Mouse (Mus musculus): ENCODE results near the gene Myo16. TPM values are rescaled to one million over a fixed set of nuclear protein-coding genes. Genes with fewer than 3 reads are reported as not detected.

Myo16 gene
- polyA plus RNA-seq, 1 experiment, result not detected

- Histone ChIP-seq H3K27ac (replicated peaks; ENCODE audit: low read depth, low read length) (no peak overlapping the region), H3K4me3 (ENCODE audit: insufficient read depth, low read depth, low read length) (no peak overlapping the region), H3K4me1 (ENCODE audit: control insufficient read depth, insufficient read depth, insufficient read length, low read length) (no peaks in the 10 kb centered on the region)
Measured at GRCm38 (mm10) chr8:10482064-10482463, 328.4 kb downstream of the Myo16 start.

- H3K27ac ChIP-seq (replicated peaks; ENCODE audit: low read depth, low read length), result no peak overlapping the region
- H3K4me3 ChIP-seq (ENCODE audit: insufficient read depth, low read depth, low read length), result no peak overlapping the region
Measured at GRCm38 (mm10) chr8:10482880-10483279, 329.2 kb downstream of the Myo16 start.

GRCm38 (mm10) chr8:10483841-10484240 lies 330.1 kb downstream of the Myo16 start:
- H3K4me3 ChIP-seq (ENCODE audit: insufficient read depth, low read depth, low read length), result no peak overlapping the region
- no peaks in the 10 kb centered on the region for H3K4me1 ChIP-seq (ENCODE audit: control insufficient read depth, insufficient read depth, insufficient read length, low read length)
- H3K27ac ChIP-seq (replicated peaks; ENCODE audit: low read depth, low read length), result no peak overlapping the region

More at GRCm38 (mm10) chr8:10482880-10483279, 329.2 kb downstream of the Myo16 start:
- H3K4me1 ChIP-seq (ENCODE audit: control insufficient read depth, insufficient read depth, insufficient read length, low read length), result no peaks in the 10 kb centered on the region

- Histone ChIP-seq H3K4me1 (ENCODE audit: control insufficient read depth, insufficient read depth, insufficient read length, low read length) (no peaks in the 10 kb centered on the region), H3K4me3 (ENCODE audit: insufficient read depth, low read depth, low read length) (no peak overlapping the region), H3K27ac (replicated peaks; ENCODE audit: low read depth, low read length) (no peak overlapping the region)
Measured at GRCm38 (mm10) chr8:10489738-10490419, 336.2 kb downstream of the Myo16 start.

GRCm38 (mm10) chr8:10490420-10490784 lies 336.7 kb downstream of the Myo16 start:
- Histone ChIP-seq H3K27ac (replicated peaks; ENCODE audit: low read depth, low read length) (no peak overlapping the region), H3K4me3 (ENCODE audit: insufficient read depth, low read depth, low read length) (no peak overlapping the region), H3K4me1 (ENCODE audit: control insufficient read depth, insufficient read depth, insufficient read length, low read length) (no peaks in the 10 kb centered on the region)

- Histone ChIP-seq H3K27ac (replicated peaks; ENCODE audit: low read depth, low read length) (no peak overlapping the region), H3K4me1 (ENCODE audit: control insufficient read depth, insufficient read depth, insufficient read length, low read length) (no peaks in the 10 kb centered on the region), H3K4me3 (ENCODE audit: insufficient read depth, low read depth, low read length) (no peak overlapping the region)
Measured at GRCm38 (mm10) chr8:10490874-10491273, 337.2 kb downstream of the Myo16 start.

GRCm38 (mm10) chr8:10499846-10500245 lies 346.1 kb downstream of the Myo16 start:
- H3K4me1 ChIP-seq (ENCODE audit: control insufficient read depth, insufficient read depth, insufficient read length, low read length), result no peaks in the 10 kb centered on the region
- no peak overlapping the region for H3K27ac ChIP-seq (replicated peaks; ENCODE audit: low read depth, low read length)
- H3K4me3 ChIP-seq (ENCODE audit: insufficient read depth, low read depth, low read length), result no peak overlapping the region

GRCm38 (mm10) chr8:10500465-10500864 lies 346.8 kb downstream of the Myo16 start:
- Histone ChIP-seq H3K4me1 (ENCODE audit: control insufficient read depth, insufficient read depth, insufficient read length, low read length) (no peaks in the 10 kb centered on the region), H3K27ac (replicated peaks; ENCODE audit: low read depth, low read length) (no peak overlapping the region), H3K4me3 (ENCODE audit: insufficient read depth, low read depth, low read length) (no peak overlapping the region)

- Histone ChIP-seq H3K4me3 (ENCODE audit: insufficient read depth, low read depth, low read length) (no peak overlapping the region), H3K27ac (replicated peaks; ENCODE audit: low read depth, low read length) (no peak overlapping the region), H3K4me1 (ENCODE audit: control insufficient read depth, insufficient read depth, insufficient read length, low read length) (no peaks in the 10 kb centered on the region)
Measured at GRCm38 (mm10) chr8:10501750-10502149, 348.0 kb downstream of the Myo16 start.

- H3K4me3 ChIP-seq (ENCODE audit: insufficient read depth, low read depth, low read length), result no peak overlapping the region
- H3K4me1 ChIP-seq (ENCODE audit: control insufficient read depth, insufficient read depth, insufficient read length, low read length), result no peaks in the 10 kb centered on the region
- H3K27ac ChIP-seq (replicated peaks; ENCODE audit: low read depth, low read length), result no peak overlapping the region
Measured at GRCm38 (mm10) chr8:10512105-10512504, 358.4 kb downstream of the Myo16 start.

- no peaks in the 10 kb centered on the region for H3K4me1 ChIP-seq (ENCODE audit: control insufficient read depth, insufficient read depth, insufficient read length, low read length)
- H3K27ac ChIP-seq (replicated peaks; ENCODE audit: low read depth, low read length), result no peak overlapping the region
- H3K4me3 ChIP-seq (ENCODE audit: insufficient read depth, low read depth, low read length), result no peak overlapping the region
Measured at GRCm38 (mm10) chr8:10517381-10517780, 363.7 kb downstream of the Myo16 start.

GRCm38 (mm10) chr8:10519276-10519675 lies 365.6 kb downstream of the Myo16 start:
- Histone ChIP-seq H3K4me3 (ENCODE audit: insufficient read depth, low read depth, low read length) (no peak overlapping the region), H3K27ac (replicated peaks; ENCODE audit: low read depth, low read length) (no peak overlapping the region), H3K4me1 (ENCODE audit: control insufficient read depth, insufficient read depth, insufficient read length, low read length) (no peaks in the 10 kb centered on the region)

- H3K4me3 ChIP-seq (ENCODE audit: insufficient read depth, low read depth, low read length), result no peak overlapping the region
- no peak overlapping the region for H3K27ac ChIP-seq (replicated peaks; ENCODE audit: low read depth, low read length)
- no peaks in the 10 kb centered on the region for H3K4me1 ChIP-seq (ENCODE audit: control insufficient read depth, insufficient read depth, insufficient read length, low read length)
Measured at GRCm38 (mm10) chr8:10521463-10521862, 367.8 kb downstream of the Myo16 start.

- no peak overlapping the region for H3K27ac ChIP-seq (replicated peaks; ENCODE audit: low read depth, low read length)
- no peak overlapping the region for H3K4me3 ChIP-seq (ENCODE audit: insufficient read depth, low read depth, low read length)
- no peaks in the 10 kb centered on the region for H3K4me1 ChIP-seq (ENCODE audit: control insufficient read depth, insufficient read depth, insufficient read length, low read length)
Measured at GRCm38 (mm10) chr8:10525686-10526085, 372.0 kb downstream of the Myo16 start.

- no peak overlapping the region for H3K27ac ChIP-seq (replicated peaks; ENCODE audit: low read depth, low read length)
- H3K4me3 ChIP-seq (ENCODE audit: insufficient read depth, low read depth, low read length), result no peak overlapping the region
- no peaks in the 10 kb centered on the region for H3K4me1 ChIP-seq (ENCODE audit: control insufficient read depth, insufficient read depth, insufficient read length, low read length)
Measured at GRCm38 (mm10) chr8:10526616-10527015, 372.9 kb downstream of the Myo16 start.

- Histone ChIP-seq H3K4me3 (ENCODE audit: insufficient read depth, low read depth, low read length) (no peak overlapping the region), H3K27ac (replicated peaks; ENCODE audit: low read depth, low read length) (no peak overlapping the region), H3K4me1 (ENCODE audit: control insufficient read depth, insufficient read depth, insufficient read length, low read length) (no peaks in the 10 kb centered on the region)
Measured at GRCm38 (mm10) chr8:10534619-10535286, 381.0 kb downstream of the Myo16 start.
